Mouse (Mus musculus) megakaryocyte, embryonic 14.5 days (primary cell): ENCODE data around the gene Trim30d.

ENCODE experiments used
- FLI1 ChIP-seq: IDR thresholded peaks from 2 replicates; pipeline ENCODE4 v1.6.1; 2012; ENCODE audit warnings: low read length, inconsistent platforms, mixed read lengths
- GATA1 ChIP-seq: IDR thresholded peaks from 3 replicates; pipeline ENCODE4 v1.6.1; 2012; ENCODE audit warnings: mixed read lengths, low read length, inconsistent platforms, borderline replicate concordance

DNA sequence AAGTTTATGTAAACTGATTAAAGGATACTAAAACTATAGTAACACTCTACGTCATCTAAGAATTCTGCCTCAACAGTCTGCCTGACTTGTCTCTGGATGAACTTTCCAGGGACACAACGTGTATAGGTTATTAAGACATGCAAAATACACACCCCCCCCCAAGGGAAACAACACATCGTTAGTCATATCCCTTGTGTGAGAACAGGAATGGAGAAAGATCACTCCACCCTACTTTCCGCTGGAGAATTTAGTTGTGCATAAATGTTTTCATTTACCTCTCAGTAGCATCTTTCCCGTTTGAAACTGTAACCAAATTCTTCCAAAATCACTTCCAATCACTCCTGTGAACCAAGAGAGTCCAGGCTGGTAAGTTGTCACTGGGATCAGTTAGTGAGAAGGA, 42.2 kb upstream of the Trim30d start, which contains the start of gene Olfr651:
- TF ChIP-seq GATA1 (no peak), FLI1 (no peak)
